Mouse (Mus musculus): ENCODE results near the gene Vmn1r179.
A peak's percentile ranks its signal among the peaks of the same experiment; 100 is the strongest.
"Not testable (repeated sequence)": the region's sequence is repeated elsewhere in the genome, so short reads cannot be mapped to it uniquely, and the experiment has no call there.

Gene Vmn1r179

GRCm38 (mm10) chr7:23926678-23927077, at the start of gene Vmn1r179:
TSS of gene Vmn1r179 (plus strand) at chr7:23926978.
- no peak for DNase-seq (ENCODE audit: low read depth, low spot score)

- DNase-seq (ENCODE audit: low read depth, low spot score): no peak
Observed at GRCm38 (mm10) chr7:23891709-23892108, 35.1 kb upstream of the Vmn1r179 start, which contains the start of gene Vmn1r178. TSS of gene Vmn1r178 (plus strand) at chr7:23892009.

GRCm38 (mm10) chr7:23950332-23950731, 23.6 kb downstream of the Vmn1r179 start, which contains the start of gene Vmn1r180:
TSS of gene Vmn1r180 (plus strand) at chr7:23950632.
- no peak for DNase-seq (ENCODE audit: low read depth, low spot score)

GRCm38 (mm10) chr7:23968044-23968443, 41.3 kb downstream of the Vmn1r179 start:
- peak; percentile 4 for DNase-seq (ENCODE audit: low read depth, low spot score)

- not testable (repeated sequence) for DNase-seq (ENCODE audit: low read depth, low spot score)
Observed at GRCm38 (mm10) chr7:23974315-23974714, 47.5 kb downstream of the Vmn1r179 start, which contains the start of gene Vmn1r181. TSS of gene Vmn1r181 (plus strand) at chr7:23974615.

Measured in A20 (cell line).